Mouse (Mus musculus): Measurements from ENCODE around the gene Gm14288. TPM values are rescaled to one million over a fixed set of nuclear protein-coding genes. Genes with fewer than 3 reads are reported as not detected.
"Not testable (repeated sequence)": the region's sequence is repeated elsewhere in the genome, so short reads cannot be mapped to it uniquely, and the experiment has no call there.

Gene Gm14288
- total RNA-seq (2021) = 5.9 and 10.2 TPM in 2 replicates
- long read RNA-seq, experiment 1, partial matches to known transcripts = 0 of 6 reads
- long read RNA-seq, experiment 1, other reads (novel, unspliced or antisense) = 2 of 6 reads
- long read RNA-seq, experiment 2, transcript Gm14288-201 (3 exons, 3,438 nt) = major isoform, 5 of 7 reads
- long read RNA-seq, experiment 2, partial matches to known transcripts = 0 of 7 reads
- long read RNA-seq, experiment 2, other reads (novel, unspliced or antisense) = 2 of 7 reads

- DNase-seq = not testable (repeated sequence)
These were observed at the start of gene Gm14288 for GRCm38 (mm10) chr2:175800993-175801392. Gm14288 (minus strand) TSS chr2:175801093.

- not testable (repeated sequence) for DNase-seq
These were observed 59.7 kb downstream of the Gm14288 start, which contains the start of gene Gm2007 for GRCm38 (mm10) chr2:175741237-175741636. Gm2007 (plus strand) TSS chr2:175741537.

Other genes starting within 250 kb of the Gm14288 start
- 6.0 TPM in 1 of 2 replicates, not detected in the other for gene Gm11007, start 157.1 kb downstream of the Gm14288 start, total RNA-seq (2021)
- not detected in 2 replicates for gene Zfp969, start 97.4 kb downstream of the Gm14288 start, total RNA-seq (2021)
- 6.0 TPM in 1 of 2 replicates, not detected in the other for gene Gm2007, start 59.6 kb downstream of the Gm14288 start, total RNA-seq (2021)
- 21.3 and 23.5 TPM in 2 replicates for gene Gm6710, start 68.1 kb upstream of the Gm14288 start, total RNA-seq (2021)
- gene Zfp966, start 130.0 kb upstream of the Gm14288 start, total RNA-seq (2021) = 8.3 and 9.2 TPM in 2 replicates
- gene Gm2026, start 164.2 kb upstream of the Gm14288 start, total RNA-seq (2021) = 21.1 and 25.2 TPM in 2 replicates

Measured in adrenal gland, postnatal 14 days (tissue).